Mouse (Mus musculus) neural tube, embryonic 11.5 days (tissue): ENCODE results near the gene Mta2. TPM values are rescaled to one million over a fixed set of nuclear protein-coding genes. Genes with fewer than 3 reads are reported as not detected.

ENCODE experiments used
- ATAC-seq: fragments of 200-750 bp; cut with Nextera tagmentation; 2 replicates; pipeline ENCODE4 v1.8.0; 2017; ENCODE audit warnings: moderate number of reproducible peaks, mild to moderate bottlenecking, moderate TSS enrichment, moderate library complexity; ENCODE audit not compliant: insufficient read depth, low FRiP score, low TSS enrichment
- DNase-seq: peaks from one replicate; pipeline ENCODE4 v3.0.0-alpha.2; 2015; ENCODE audit warnings: low spot score
- H3K27ac ChIP-seq: fragments of 300-500 bp; sonication (generic); 2 replicates; pipeline ENCODE4 v1.5.1; 2014; ENCODE audit warnings: low read depth, mild to moderate bottlenecking, low read length
- H3K27me3 ChIP-seq: fragments of 300-500 bp; sonication (generic); 2 replicates; pipeline ENCODE4 v1.6.1; 2014; ENCODE audit warnings: mild to moderate bottlenecking, low read length, mixed read lengths; ENCODE audit not compliant: control insufficient read depth, insufficient read depth
- H3K36me3 ChIP-seq: fragments of 300-500 bp; sonication (generic); 2 replicates; pipeline ENCODE4 v1.6.1; 2014; ENCODE audit warnings: mild to moderate bottlenecking, low read length, moderate library complexity, mixed read lengths; ENCODE audit not compliant: control insufficient read depth, insufficient read depth
- H3K4me1 ChIP-seq: fragments of 300-500 bp; sonication (generic); 2 replicates; pipeline ENCODE4 v1.6.1; 2014; ENCODE audit warnings: low read length, mixed read lengths; ENCODE audit not compliant: control insufficient read depth, insufficient read depth
- H3K4me2 ChIP-seq: fragments of 300-500 bp; sonication (generic); 2 replicates; pipeline ENCODE4 v1.6.1; 2014; ENCODE audit warnings: low read depth, mild to moderate bottlenecking, moderate library complexity
- H3K4me3 ChIP-seq: fragments of 300-500 bp; sonication (generic); 2 replicates; pipeline ENCODE4 v1.5.1; 2014; ENCODE audit warnings: low read depth, low read length
- H3K9ac ChIP-seq: fragments of 300-500 bp; sonication (generic); 2 replicates; pipeline ENCODE4 v1.6.1; 2014; ENCODE audit warnings: mild to moderate bottlenecking, low read length
- H3K9me3 ChIP-seq: fragments of 300-500 bp; sonication (generic); 2 replicates; pipeline ENCODE4 v1.6.1; 2016; ENCODE audit warnings: low read length; ENCODE audit not compliant: control insufficient read depth
- WGBS: fragments of 180-500 bp; shearing (Covaris S2); extraction: QIAGEN DNeasy Blood & Tissue Kit; methylation state at CpG from one replicate; pipeline ENCODE4 v1.1.7; 2014; 5-methylcytosine and 5-hydroxymethylcytosine counted together
- polyA plus RNA-seq: library from polyadenylated mRNA; unstranded; fragments of >200 nt; fragmentation: Nextera tagmentation; extraction: Ambion mirVana; gene quantifications from 2 replicates; pipeline ENCODE4 v1.2.1, GENCODE M21; 2014

The Mta2 gene
- polyA plus RNA-seq, 1 experiment from 2014 or later = 57.5 TPM

DNA sequence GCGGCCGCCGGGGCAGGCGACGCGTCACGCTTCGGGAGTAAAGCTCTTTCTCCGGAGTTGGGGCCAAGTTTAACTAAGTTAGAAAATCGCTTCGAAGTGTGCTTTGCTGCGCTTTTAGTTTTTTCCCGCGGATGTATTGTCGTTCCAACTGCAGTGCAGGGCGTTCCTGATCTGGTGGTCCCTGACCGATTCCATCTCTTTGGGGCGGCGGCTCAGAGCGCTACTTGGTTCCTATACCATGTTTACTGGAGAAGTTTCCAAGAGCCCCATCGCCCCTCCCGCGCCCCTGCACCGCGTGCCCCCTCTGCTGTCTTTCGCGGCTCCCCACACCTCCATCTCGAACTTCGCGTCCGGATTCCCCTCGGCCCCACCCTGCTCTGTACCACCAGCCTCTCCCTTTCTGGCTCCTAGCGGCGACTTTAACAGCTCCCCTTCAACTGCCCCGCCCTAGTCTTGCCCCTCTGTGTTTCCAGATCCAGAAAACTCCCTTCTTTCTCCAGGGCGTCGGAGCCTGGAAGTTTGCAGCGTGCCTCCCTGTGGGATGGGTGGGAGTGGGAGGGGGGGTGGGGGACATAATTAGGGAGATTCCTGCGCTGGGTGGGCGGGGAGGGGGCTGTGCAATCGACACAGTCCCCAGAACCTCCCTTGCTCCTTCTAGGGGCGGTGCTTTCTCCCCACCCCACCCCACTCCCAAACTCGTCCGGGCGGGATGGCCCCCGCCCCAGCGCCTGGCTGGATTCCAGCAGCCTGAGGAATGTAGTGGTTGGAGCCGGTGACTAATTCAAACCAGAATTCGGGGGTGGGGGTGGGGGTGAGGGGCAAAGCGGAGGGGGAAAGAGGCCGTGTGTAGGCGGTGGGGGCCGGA, 48.1 kb downstream of the Mta2 start:
- DNase-seq (peak; percentile 76), ATAC-seq (peak; percentile 68)
- Histone ChIP-seq H3K36me3 (no peaks in the 10 kb centered on the region), H3K4me2 (peak overlapping the region; percentile 96), H3K9me3 (no peaks in the 10 kb centered on the region), H3K27ac (no peak overlapping the region), H3K4me1 (peaks cover 2% of the 10 kb centered on the region; the same call in 1 of the 2 replicates), H3K9ac (peak overlapping the region; percentile 52), H3K27me3 (peaks cover 23% of the 10 kb centered on the region), H3K4me3 (peak overlapping the region; percentile 57)
- under 1% methylated on average over 52 of the region's 53 CpGs for WGBS

DNA sequence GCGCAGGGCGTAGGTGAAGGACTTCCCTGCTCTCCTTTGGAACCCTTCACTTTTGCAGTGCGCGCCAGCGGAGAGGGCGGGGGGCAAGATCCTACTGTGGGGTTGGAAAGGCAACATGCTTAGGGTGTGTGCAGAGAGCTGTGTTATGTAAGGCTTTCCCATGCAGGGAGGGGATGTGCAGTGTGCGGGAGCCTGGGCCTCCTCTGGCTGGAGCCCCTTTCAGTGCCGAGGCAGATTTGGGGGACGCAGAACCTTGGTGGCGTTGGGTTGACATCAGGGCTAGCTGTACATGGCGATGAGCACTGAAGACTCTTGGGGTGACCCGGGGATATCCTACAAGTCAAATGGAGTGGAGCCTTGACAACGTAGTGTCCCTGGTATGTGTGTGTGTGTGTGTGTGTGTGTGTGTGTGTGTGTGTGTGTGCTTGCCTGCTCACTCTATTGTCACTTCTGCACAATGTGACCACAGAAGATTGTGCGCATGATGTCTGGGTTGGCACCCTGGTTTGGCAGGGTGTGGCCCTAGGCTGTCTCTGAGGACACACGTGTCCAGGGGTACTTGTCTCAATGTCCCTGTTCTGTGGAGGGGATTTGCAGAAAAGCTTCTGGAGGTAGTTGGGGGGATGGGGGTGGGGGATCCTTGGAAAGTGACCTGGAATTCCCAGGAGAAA, 48.9 kb downstream of the Mta2 start:
- no peak overlapping the region for H3K27ac ChIP-seq

DNA sequence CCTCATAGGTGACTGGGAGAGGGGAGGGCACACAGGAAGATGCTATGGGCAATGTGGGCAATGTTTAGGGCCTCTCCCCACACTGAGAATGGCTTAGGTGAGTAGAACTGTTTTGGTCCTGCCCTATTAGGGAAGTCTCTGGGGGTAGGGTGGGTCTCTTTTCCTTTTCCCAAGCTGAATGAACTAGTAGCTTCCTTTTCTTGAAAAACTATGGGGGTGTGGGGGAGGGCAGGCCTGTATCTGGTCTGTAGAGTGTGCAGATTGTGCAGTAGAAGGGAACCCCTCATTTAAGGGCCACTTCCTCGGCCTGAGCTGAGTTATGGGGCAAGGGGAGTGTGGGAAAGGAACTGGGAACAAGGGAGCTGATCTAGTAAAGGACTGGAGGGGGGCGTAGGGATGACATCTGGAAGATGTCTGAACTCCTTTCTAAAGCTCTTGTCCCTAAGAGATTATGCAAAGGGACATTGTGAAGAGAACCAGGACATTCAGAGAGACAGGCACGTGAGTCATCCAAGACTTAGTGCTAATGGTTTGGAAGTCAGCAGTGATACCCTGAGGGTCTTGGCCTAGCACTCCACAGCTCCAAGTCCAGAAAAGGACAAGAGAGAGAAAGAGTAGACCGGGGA, 49.7 kb downstream of the Mta2 start:
- Histone ChIP-seq H3K9me3 (no peaks in the 10 kb centered on the region), H3K27ac (no peak overlapping the region), H3K36me3 (no peaks in the 10 kb centered on the region), H3K4me1 (no peaks in the 10 kb centered on the region), H3K27me3 (peaks cover 23% of the 10 kb centered on the region), H3K4me2 (no peak overlapping the region), H3K4me3 (no peak overlapping the region), H3K9ac (no peak overlapping the region)
- ATAC-seq = no peak
- DNase-seq = no peak
- 73% methylated on average over 4 of the region's 4 CpGs for WGBS

More for the DNA sequence above, 48.9 kb downstream of the Mta2 start:
- ATAC-seq (peak; percentile 28), DNase-seq (no peak)
- no peaks in the 10 kb centered on the region for H3K9me3 ChIP-seq
- peak overlapping the region; percentile 96 for H3K4me2 ChIP-seq
- no peak overlapping the region; the same call in 1 of the 2 replicates for H3K9ac ChIP-seq
- H3K27me3 ChIP-seq = peaks cover 23% of the 10 kb centered on the region
- no peaks in the 10 kb centered on the region for H3K4me1 ChIP-seq
- no peaks in the 10 kb centered on the region for H3K36me3 ChIP-seq
- peak overlapping the region; percentile 57 for H3K4me3 ChIP-seq
- 18% methylated on average over 15 of the region's 15 CpGs for WGBS

DNA sequence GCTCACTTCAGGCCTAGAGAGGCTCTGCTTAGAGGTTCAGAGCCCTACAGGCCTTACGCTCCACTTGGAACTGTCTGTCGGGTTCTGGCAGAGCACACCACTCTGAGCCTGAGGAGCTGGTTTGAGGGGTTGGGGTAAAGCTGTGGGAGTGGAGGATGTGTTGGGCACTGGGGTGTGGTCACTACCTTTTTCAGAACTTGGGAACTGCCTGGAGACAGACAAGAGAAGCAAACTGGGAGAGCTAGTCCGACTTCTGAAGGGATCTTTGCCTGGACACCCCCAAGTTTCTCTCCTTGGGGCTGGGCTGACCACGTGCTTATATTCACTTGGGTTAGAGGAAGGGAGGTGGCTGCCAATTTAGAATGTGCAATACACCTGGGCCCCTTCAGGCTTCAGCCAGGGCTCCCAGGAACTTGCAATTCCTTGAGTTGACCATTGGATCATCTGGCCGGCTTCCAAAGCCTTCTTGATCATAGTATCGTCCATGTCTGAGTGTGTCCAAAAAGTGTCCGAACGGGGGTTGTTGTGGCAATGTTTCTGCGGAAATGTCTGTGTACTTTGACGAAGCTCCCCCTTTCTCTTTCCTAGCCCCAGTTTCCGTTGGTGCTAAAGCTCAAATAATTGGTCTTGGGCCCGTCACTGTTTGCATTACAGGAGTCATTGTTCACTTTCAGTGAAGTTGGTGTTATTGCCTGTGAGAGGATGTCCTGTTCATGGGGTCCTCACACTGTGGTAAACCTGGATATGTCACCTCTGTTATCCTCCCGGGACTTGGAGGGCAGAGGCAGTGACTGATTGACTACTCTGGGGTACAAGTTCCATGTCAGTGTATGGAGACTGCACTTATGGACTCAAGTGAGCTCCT, 50.4 kb downstream of the Mta2 start:
- H3K4me3 ChIP-seq = no peak overlapping the region
- no peak overlapping the region for H3K4me2 ChIP-seq
- peaks cover 23% of the 10 kb centered on the region for H3K27me3 ChIP-seq
- no peak overlapping the region for H3K27ac ChIP-seq
- DNase-seq = no peak
- no peak for ATAC-seq
- H3K36me3 ChIP-seq = no peaks in the 10 kb centered on the region
- H3K9ac ChIP-seq = no peak overlapping the region
- H3K9me3 ChIP-seq = no peaks in the 10 kb centered on the region
- WGBS = 84% methylated on average over 12 of the region's 13 CpGs
- no peaks in the 10 kb centered on the region for H3K4me1 ChIP-seq

DNA sequence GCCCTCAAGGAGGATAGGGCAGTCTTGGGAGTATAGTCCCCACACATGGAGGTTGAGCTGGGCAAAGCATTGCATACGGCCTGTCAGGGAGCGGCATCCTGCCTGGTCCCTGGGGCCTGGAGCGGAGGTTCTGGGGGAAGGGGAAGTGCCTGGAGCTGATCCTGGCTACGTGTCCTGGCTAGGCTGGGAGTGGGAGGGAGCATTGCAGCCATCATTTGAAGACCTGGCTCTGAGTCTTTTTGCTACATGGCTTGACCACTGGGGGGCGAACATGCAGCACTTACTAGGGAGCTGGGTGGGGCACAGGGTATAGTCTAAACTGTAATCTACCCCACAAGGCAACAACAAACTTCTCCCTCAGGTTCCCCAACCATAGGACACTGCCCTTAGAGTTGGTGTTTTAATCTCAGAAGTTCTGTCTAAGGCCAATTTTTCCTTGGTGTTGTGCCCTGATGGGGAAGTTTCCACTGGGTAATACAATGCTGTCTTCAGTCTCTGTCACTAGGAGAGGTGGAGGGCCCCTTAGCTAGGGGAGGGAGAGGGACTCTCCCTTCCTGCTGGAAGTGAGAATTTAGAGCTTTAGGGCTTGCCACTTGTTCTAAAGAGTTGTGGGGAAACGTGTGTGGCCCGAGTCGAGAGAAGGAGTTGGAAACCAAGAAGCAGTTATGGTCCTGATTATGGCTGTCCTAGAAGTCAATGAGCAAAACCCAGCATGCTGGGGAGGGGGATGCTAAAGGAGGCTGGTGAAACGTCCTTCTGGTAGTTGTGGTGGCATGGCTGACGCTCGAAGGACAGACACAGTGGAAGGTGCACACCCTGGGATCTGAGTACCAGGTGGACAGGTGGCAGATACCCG, 51.3 kb downstream of the Mta2 start:
- 28% methylated on average over 12 of the region's 12 CpGs for WGBS
- Histone ChIP-seq H3K4me2 (no peak overlapping the region), H3K4me3 (no peak overlapping the region), H3K9me3 (no peaks in the 10 kb centered on the region), H3K27me3 (peaks cover 18% of the 10 kb centered on the region), H3K4me1 (no peaks in the 10 kb centered on the region), H3K27ac (no peak overlapping the region), H3K36me3 (no peaks in the 10 kb centered on the region), H3K9ac (no peak overlapping the region)
- ATAC-seq (no peak), DNase-seq (peak; percentile 69)

DNA sequence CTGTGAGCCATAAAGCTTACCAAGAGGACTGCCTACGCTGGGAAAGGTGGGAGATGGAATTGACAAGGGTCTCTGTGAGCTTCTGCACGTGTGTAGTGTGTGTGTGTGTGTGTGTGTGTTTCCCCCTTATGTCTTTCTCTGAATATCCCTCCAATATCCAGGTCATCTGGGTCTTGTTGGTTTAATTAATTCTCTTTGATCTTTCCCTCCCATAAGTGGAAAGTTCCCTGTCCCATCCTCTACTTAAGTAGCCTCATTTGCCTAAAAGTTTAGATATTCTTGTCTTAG, 51.9 kb downstream of the Mta2 start:
- WGBS = 41% methylated on average over 2 of the region's 2 CpGs
- no peaks in the 10 kb centered on the region for H3K9me3 ChIP-seq
- H3K4me1 ChIP-seq = no peaks in the 10 kb centered on the region
- no peaks in the 10 kb centered on the region for H3K36me3 ChIP-seq
- no peak for ATAC-seq
- H3K4me3 ChIP-seq = no peak overlapping the region
- H3K9ac ChIP-seq = no peak overlapping the region
- H3K4me2 ChIP-seq = no peak overlapping the region
- peaks cover 13% of the 10 kb centered on the region for H3K27me3 ChIP-seq
- DNase-seq = no peak
- no peak overlapping the region for H3K27ac ChIP-seq

DNA sequence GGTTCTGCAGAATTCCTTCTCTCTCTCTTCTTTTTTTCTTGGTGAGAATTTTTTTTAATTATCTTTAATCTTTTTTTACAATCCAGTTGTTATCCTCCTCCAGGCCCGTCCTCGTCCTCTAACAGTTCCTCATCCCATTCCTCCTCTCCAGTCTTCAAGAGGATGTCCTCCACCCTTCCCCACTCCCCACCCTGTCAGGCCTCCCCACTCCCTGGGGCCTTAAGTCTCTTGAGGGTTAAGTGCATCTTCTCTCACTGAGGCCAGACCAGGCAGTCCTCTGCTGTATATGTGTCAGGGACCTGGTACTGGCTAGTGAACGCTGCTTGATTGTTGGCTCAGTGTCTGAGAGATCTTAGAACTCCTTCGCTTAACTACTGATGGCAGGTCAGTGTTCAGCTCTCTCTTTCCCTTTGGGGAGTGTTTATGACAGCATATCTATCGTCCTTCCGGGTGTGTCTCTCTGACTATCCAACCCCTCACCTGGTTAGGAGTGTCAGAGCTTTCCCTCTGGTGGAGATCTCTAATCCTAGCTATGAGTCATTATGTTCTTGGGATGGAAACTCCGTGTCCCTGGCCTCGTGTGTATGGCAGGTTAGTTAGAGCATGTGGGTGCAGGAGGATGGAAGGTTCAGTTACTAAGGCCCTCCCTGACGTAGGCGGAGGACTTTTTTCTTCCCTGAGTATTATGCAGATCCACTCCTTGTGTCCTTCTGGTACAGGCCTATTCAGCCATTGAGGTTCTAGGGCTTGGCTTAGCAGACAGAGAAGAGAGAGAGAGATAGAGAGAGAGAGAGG, 53.3 kb downstream of the Mta2 start:
- H3K27me3 ChIP-seq = 0 out of 2 replicates have a peak, but pooled peaks cover 2% of the 10 kb centered on the region
- H3K4me1 ChIP-seq = no peaks in the 10 kb centered on the region
- ATAC-seq (no peak), DNase-seq (no peak)
- H3K9ac ChIP-seq = no peak overlapping the region
- H3K36me3 ChIP-seq = no peaks in the 10 kb centered on the region
- WGBS = 86% methylated on average over 10 of the region's 10 CpGs
- H3K4me3 ChIP-seq = no peak overlapping the region
- H3K4me2 ChIP-seq = no peak overlapping the region
- H3K27ac ChIP-seq = no peak overlapping the region
- no peaks in the 10 kb centered on the region for H3K9me3 ChIP-seq
